Mouse (Mus musculus) heart, embryonic 11.5 days (tissue): Measurements from ENCODE around the gene Cmtm6. TPM values are rescaled to one million over a fixed set of nuclear protein-coding genes. Genes with fewer than 3 reads are reported as not detected.
"Not testable (repeated sequence)": the region's sequence is repeated elsewhere in the genome, so short reads cannot be mapped to it uniquely, and the experiment has no call there.

Experiments
- ATAC-seq: fragments of 200-750 bp; cut with Nextera tagmentation; replicated peaks from 2 replicates; pipeline ENCODE4 v1.8.0; 2017; ENCODE audit warnings: moderate library complexity; ENCODE audit not compliant: insufficient number of reproducible peaks, low FRiP score, low TSS enrichment
- H3K27ac ChIP-seq: fragments of 300-500 bp; sonication (generic); 2 replicates; pipeline ENCODE4 v1.5.1; 2014; ENCODE audit warnings: mild to moderate bottlenecking, low read depth, low read length
- H3K27me3 ChIP-seq: fragments of 300-500 bp; sonication (generic); 2 replicates; pipeline ENCODE4 v1.6.1; 2014; ENCODE audit warnings: mild to moderate bottlenecking, low read length, mixed read lengths; ENCODE audit not compliant: control insufficient read depth, insufficient read depth
- H3K36me3 ChIP-seq: fragments of 300-500 bp; sonication (generic); 2 replicates; pipeline ENCODE4 v1.6.1; 2014; ENCODE audit warnings: mild to moderate bottlenecking, low read length, moderate library complexity, mixed read lengths; ENCODE audit not compliant: control insufficient read depth, insufficient read depth
- H3K4me1 ChIP-seq: fragments of 300-500 bp; sonication (generic); 2 replicates; pipeline ENCODE4 v1.6.1; 2014; ENCODE audit warnings: low read length; ENCODE audit not compliant: control insufficient read depth, insufficient read depth
- H3K4me2 ChIP-seq: fragments of 300-500 bp; sonication (generic); 2 replicates; pipeline ENCODE4 v1.6.1; 2014; ENCODE audit warnings: mild to moderate bottlenecking, moderate library complexity
- H3K4me3 ChIP-seq: fragments of 300-500 bp; sonication (generic); 2 replicates; pipeline ENCODE4 v1.5.1; 2014; ENCODE audit warnings: low read depth, low read length
- H3K9ac ChIP-seq: fragments of 300-500 bp; sonication (generic); 2 replicates; pipeline ENCODE4 v1.6.1; 2014; ENCODE audit warnings: mild to moderate bottlenecking, low read depth, low read length, moderate library complexity
- H3K9me3 ChIP-seq: fragments of 300-500 bp; sonication (generic); replicated peaks from 2 replicates; pipeline ENCODE4 v1.6.1; 2016; ENCODE audit warnings: low read length; ENCODE audit not compliant: control insufficient read depth
- WGBS: fragments of 180-500 bp; shearing (Covaris S2); extraction: QIAGEN DNeasy Blood & Tissue Kit; methylation state at CpG from one replicate; pipeline ENCODE4 v1.1.7; 2014; ENCODE audit not compliant: insufficient replicate concordance; 5-methylcytosine and 5-hydroxymethylcytosine counted together
- polyA plus RNA-seq: library from polyadenylated mRNA; unstranded; fragments of >200 nt; fragmentation: Nextera tagmentation; extraction: Ambion mirVana; gene quantifications from 2 replicates; pipeline ENCODE4 v1.2.1, GENCODE M21; 2014

Cmtm6 gene
- polyA plus RNA-seq, 1 experiment from 2014 or later: 35.6 TPM

DNA sequence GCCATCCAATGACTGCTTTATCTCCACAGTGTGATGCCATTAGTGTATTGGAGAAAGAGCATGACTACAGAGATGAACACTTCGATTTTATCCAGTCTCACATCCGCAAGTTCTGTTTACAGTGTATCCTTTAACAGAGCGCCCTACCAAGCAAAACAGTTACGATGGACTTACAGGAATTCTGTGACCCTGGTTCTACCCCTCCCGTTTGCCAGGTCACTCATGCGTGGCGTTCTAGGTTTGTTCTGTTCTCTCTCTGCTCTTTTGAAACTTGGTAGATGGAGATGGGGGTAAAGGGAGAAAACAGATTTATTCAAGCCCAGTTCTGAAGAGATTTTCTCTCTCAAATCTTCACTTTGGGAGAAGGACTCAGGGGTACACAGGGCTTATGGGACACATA lies 17.4 kb upstream of the Cmtm6 start:
- 92% methylated on average over 7 of the region's 7 CpGs for WGBS
- H3K4me1 ChIP-seq: no peaks in the 10 kb centered on the region; the same call in 1 of the 2 replicates
- no peaks in the 10 kb centered on the region for H3K27me3 ChIP-seq
- H3K27ac ChIP-seq: no peak overlapping the region
- H3K4me3 ChIP-seq: no peak overlapping the region
- ATAC-seq: no peak
- peaks cover 43% of the 10 kb centered on the region for H3K36me3 ChIP-seq
- no peak overlapping the region for H3K9ac ChIP-seq
- no peaks in the 10 kb centered on the region for H3K9me3 ChIP-seq
- H3K4me2 ChIP-seq: no peak overlapping the region

DNA sequence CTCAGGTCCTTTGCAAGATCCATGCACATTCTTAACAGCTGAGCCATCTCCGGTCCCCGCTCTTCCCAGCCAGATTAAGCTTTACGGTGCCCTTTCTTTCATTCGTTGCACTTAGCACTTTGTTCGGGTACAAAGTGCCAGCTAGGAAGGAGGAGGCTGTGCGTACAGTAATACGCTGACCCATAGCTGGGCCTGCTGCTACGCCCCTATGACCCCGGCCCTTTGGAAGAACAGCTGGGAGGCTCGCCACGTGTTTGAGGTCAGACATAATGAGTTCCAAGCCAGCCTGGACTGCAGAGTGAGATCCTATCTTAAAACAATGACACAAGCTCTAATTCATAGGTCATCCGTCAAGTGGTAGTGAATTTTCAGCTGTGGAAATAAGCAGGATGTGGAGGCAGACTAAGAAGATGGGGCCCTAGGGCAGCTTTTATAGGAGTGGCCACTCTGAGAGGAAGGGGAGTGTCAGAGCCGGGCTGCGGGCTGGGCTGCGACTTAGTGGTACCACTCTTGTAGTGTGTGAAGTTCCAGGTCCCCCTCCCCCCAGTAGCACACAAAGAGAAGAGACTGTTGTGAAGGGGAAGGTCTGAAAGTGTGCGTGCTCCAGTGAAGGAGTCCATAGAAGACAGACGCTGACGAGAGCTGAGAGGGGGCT lies 14.1 kb upstream of the Cmtm6 start:
- no peaks in the 10 kb centered on the region for H3K9me3 ChIP-seq
- H3K27me3 ChIP-seq: no peaks in the 10 kb centered on the region
- H3K4me2 ChIP-seq: no peak overlapping the region
- no peak overlapping the region for H3K4me3 ChIP-seq
- peaks cover 36% of the 10 kb centered on the region for H3K36me3 ChIP-seq
- ATAC-seq: no peak
- no peak overlapping the region for H3K27ac ChIP-seq
- 81% methylated on average over 18 of the region's 18 CpGs for WGBS
- H3K4me1 ChIP-seq: no peaks in the 10 kb centered on the region; the same call in 1 of the 2 replicates
- H3K9ac ChIP-seq: no peak overlapping the region

GRCm38 (mm10) chr9:114727315-114727714 lies 3.6 kb upstream of the Cmtm6 start:
- no peak overlapping the region for H3K4me3 ChIP-seq
- 8% methylated on average over 3 of the region's 3 CpGs for WGBS

GRCm38 (mm10) chr9:114728432-114728831 lies 2.5 kb upstream of the Cmtm6 start:
- H3K4me1 ChIP-seq: peaks cover 13% of the 10 kb centered on the region
- 51% methylated on average over 2 of the region's 2 CpGs for WGBS
- ATAC-seq: not testable (repeated sequence)

More at GRCm38 (mm10) chr9:114727315-114727714, 3.6 kb upstream of the Cmtm6 start:
- Histone ChIP-seq H3K36me3 (peaks cover 17% of the 10 kb centered on the region), H3K4me1 (peaks cover 5% of the 10 kb centered on the region), H3K9ac (no peak overlapping the region), H3K27ac (no peak overlapping the region), H3K27me3 (no peaks in the 10 kb centered on the region), H3K9me3 (no peaks in the 10 kb centered on the region), H3K4me2 (no peak overlapping the region)
- ATAC-seq: no peak

GRCm38 (mm10) chr9:114729911-114730805 lies 758 bp upstream of the Cmtm6 start:
- Histone ChIP-seq H3K36me3 (no peaks in the 10 kb centered on the region), H3K27ac (no peak overlapping the region), H3K4me1 (peaks cover 28% of the 10 kb centered on the region), H3K27me3 (no peaks in the 10 kb centered on the region), H3K4me2 (peak overlapping the region; percentile 78), H3K9me3 (no peaks in the 10 kb centered on the region), H3K4me3 (peak overlapping the region; percentile 84), H3K9ac (no peak overlapping the region)
- 22% methylated on average over 27 of the region's 30 CpGs for WGBS
- no peak for ATAC-seq

More at GRCm38 (mm10) chr9:114728432-114728831, 2.5 kb upstream of the Cmtm6 start:
- not testable (repeated sequence) for H3K36me3 ChIP-seq, H3K4me3 ChIP-seq, H3K9me3 ChIP-seq, H3K9ac ChIP-seq, H3K27ac ChIP-seq, H3K27me3 ChIP-seq, H3K4me2 ChIP-seq

- H3K9ac ChIP-seq: peak overlapping the region; percentile 87
- no peaks in the 10 kb centered on the region for H3K36me3 ChIP-seq
- no peaks in the 10 kb centered on the region for H3K27me3 ChIP-seq
- peak overlapping the region; percentile 86; the same call in 1 of the 2 replicates for H3K27ac ChIP-seq
- peak overlapping the region; percentile 78 for H3K4me2 ChIP-seq
- H3K4me1 ChIP-seq: peaks cover 38% of the 10 kb centered on the region
- H3K9me3 ChIP-seq: no peaks in the 10 kb centered on the region
- ATAC-seq: no peak
- peak overlapping the region; percentile 84 for H3K4me3 ChIP-seq
- 67% methylated on average over 12 of the region's 12 CpGs for WGBS
Measured at GRCm38 (mm10) chr9:114731871-114732682, 1.2 kb downstream of the Cmtm6 start.

DNA sequence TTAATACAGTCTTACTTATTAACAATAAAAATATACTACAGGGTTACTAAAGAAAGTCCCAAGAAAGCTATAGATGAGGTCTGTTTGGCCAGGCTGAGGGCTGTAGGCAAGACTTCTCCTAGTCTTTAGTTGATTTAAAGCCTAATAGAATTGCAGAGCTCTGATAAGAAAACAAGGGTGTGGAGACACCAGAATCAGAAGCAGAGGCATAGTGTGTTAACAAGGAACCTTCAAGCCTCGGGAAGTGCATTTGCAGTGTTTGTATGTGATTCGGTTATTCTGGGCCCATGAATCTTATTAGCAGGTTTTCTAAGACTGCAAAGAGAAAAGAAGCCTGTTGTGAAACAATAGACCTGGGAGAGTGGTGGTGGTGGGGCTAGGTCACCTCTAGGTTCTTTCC lies 2.3 kb downstream of the Cmtm6 start:
- H3K4me1 ChIP-seq: peaks cover 39% of the 10 kb centered on the region
- H3K9me3 ChIP-seq: no peaks in the 10 kb centered on the region
- no peaks in the 10 kb centered on the region for H3K27me3 ChIP-seq
- H3K4me2 ChIP-seq: peak overlapping the region; percentile 47
- H3K4me3 ChIP-seq: no peak overlapping the region
- H3K9ac ChIP-seq: no peak overlapping the region
- no peaks in the 10 kb centered on the region for H3K36me3 ChIP-seq
- no peak for ATAC-seq
- peak overlapping the region; percentile 63 for H3K27ac ChIP-seq
- 58% methylated on average over 2 of the region's 2 CpGs for WGBS

- H3K4me1 ChIP-seq: peaks cover 39% of the 10 kb centered on the region
- no peak overlapping the region for H3K4me3 ChIP-seq
- no peaks in the 10 kb centered on the region for H3K27me3 ChIP-seq
- H3K9ac ChIP-seq: 0 out of 2 replicates have a peak overlapping the region, but pooled peaks have one; percentile 3
- peak overlapping the region; percentile 76 for H3K27ac ChIP-seq
- no peaks in the 10 kb centered on the region for H3K36me3 ChIP-seq
- H3K4me2 ChIP-seq: peak overlapping the region; percentile 34
- peak; percentile 70 for ATAC-seq
- 44% methylated on average over 11 of the region's 11 CpGs for WGBS
- no peaks in the 10 kb centered on the region for H3K9me3 ChIP-seq
Measured at GRCm38 (mm10) chr9:114736442-114736841, 5.5 kb downstream of the Cmtm6 start.
